Mouse (Mus musculus) erythroblast, embryonic 14.5 days (primary cell): ENCODE data around the gene Arfgef2. TPM values are rescaled to one million over a fixed set of nuclear protein-coding genes. Genes with fewer than 3 reads are reported as not detected.

Source experiments
- H3K27me3 ChIP-seq: 2 replicates; pipeline ENCODE4 v1.6.1; 2012; ENCODE audit warnings: inconsistent platforms; ENCODE audit not compliant: control insufficient read depth
- H3K36me3 ChIP-seq: 2 replicates; pipeline ENCODE4 v1.6.1; 2012; ENCODE audit warnings: mild to moderate bottlenecking, inconsistent platforms; ENCODE audit not compliant: control insufficient read depth
- H3K4me1 ChIP-seq: 2 replicates; pipeline ENCODE4 v1.6.1; 2012; ENCODE audit warnings: inconsistent platforms; ENCODE audit not compliant: control insufficient read depth
- H3K4me3 ChIP-seq: replicated peaks from 2 replicates; pipeline ENCODE3; 2012; ENCODE audit warnings: moderate library complexity, mild to moderate bottlenecking, inconsistent platforms
- H3K9me3 ChIP-seq: 2 replicates; pipeline ENCODE4 v1.6.1; 2012; ENCODE audit warnings: low read length, inconsistent platforms, mixed read lengths; ENCODE audit not compliant: control insufficient read depth
- GATA1 ChIP-seq: IDR thresholded peaks from 2 replicates; pipeline ENCODE4 v1.6.1; 2012; ENCODE audit warnings: low read length, inconsistent platforms, mixed read lengths
- TAL1 ChIP-seq: IDR thresholded peaks from 3 replicates; pipeline ENCODE4 v1.6.1; 2012; ENCODE audit warnings: low read length, inconsistent platforms, mixed read lengths
- polyA plus RNA-seq: library from polyadenylated mRNA; stranded (reverse); fragments of >175 nt; gene quantifications from 2 replicates; pipeline ENCODE4 v1.2.3, GENCODE M21; 2012

Arfgef2 gene
- polyA plus RNA-seq = 0.34 and 0.48 TPM in 2 replicates

DNA sequence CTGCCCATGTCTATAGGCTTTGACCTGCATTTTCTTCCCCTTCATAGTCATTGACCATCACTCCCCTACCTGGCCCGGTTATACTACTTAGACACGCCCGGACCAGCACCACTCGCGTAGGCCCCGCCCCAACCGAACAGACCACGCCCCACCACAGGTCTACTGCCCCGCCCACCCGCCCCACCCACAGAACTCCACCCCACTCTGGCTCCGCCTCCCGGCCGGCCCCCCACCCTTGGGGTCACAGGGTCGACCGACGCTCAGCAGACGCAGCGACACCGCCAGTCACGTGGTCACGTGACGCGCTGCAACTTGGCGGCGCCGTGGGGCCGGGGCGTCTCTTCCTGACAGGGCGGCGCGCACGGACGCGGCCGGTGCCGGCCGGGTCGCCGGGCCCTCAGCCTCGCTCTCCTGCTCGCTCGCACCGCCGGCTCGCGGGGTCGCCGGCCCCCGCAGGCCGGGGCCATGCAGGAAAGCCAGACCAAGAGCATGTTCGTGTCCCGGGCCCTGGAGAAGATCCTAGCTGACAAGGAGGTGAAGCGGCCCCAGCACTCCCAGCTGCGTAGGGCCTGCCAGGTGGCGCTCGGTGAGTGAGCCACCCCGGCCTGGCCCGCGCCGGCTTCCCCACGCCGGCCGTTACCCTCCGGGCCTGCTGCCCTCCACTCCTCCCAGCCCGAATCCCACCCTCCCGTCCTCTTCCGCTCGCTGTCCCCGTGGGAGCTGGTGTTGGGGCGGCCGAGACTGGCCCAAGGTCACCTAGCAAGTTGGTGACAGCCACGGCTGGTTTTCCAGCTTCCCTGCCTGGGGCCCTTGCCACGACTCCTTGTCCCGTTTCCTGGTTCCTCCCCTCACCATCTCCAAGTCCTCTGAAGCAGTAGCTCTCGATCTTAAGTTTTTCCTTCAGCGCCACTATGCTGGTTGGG lies at the start of gene Arfgef2:
Gene Arfgef2, plus strand, starts transcription at position 339 of the 923 bp plus-strand sequence.
- H3K36me3 ChIP-seq = peaks cover 5% of the 10 kb centered on the region; the same call in 1 of the 2 replicates
- H3K27me3 ChIP-seq = peaks cover 6% of the 10 kb centered on the region
- TF ChIP-seq TAL1 (no peak), GATA1 (no peak)
- H3K4me1 ChIP-seq = peaks cover 47% of the 10 kb centered on the region
- peak within 1 kb of the TSS; percentile 99 for H3K4me3 ChIP-seq
- no peaks in the 10 kb centered on the region for H3K9me3 ChIP-seq

- Histone ChIP-seq H3K27me3 (peaks cover 15% of the 10 kb centered on the region), H3K9me3 (no peaks in the 10 kb centered on the region), H3K36me3 (no peaks in the 10 kb centered on the region), H3K4me1 (no peaks in the 10 kb centered on the region; the same call in 1 of the 2 replicates), H3K4me3 (no peak overlapping the region)
- TF ChIP-seq TAL1 = no peak
- no peak for TF ChIP-seq GATA1
Measured at GRCm38 (mm10) chr2:166757969-166758368, 47.4 kb upstream of the Arfgef2 start.

DNA sequence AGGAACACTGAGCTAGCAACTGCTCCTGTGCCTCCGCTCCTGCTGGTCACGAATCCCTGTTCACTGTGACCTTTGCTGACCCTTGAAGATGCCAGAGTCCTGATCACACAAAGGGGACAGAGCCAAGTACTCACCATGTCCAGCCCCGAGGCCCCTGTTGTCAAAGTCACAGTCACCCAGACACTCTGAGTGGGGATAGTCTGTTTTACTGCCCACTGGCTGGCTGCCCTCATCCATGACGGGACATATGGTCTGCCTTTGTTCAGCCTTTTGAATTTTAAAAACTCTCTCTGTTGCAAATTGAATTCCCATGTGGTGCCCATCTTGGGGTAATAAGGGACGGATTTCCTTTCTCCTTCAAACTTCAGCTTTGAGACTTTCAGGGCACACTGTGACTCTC lies 41.3 kb upstream of the Arfgef2 start:
- no peak overlapping the region for H3K4me3 ChIP-seq
- no peak for TF ChIP-seq GATA1
- no peak for TF ChIP-seq TAL1
- H3K36me3 ChIP-seq = no peaks in the 10 kb centered on the region
- H3K4me1 ChIP-seq = no peaks in the 10 kb centered on the region
- peaks cover 2% of the 10 kb centered on the region; the same call in 1 of the 2 replicates for H3K27me3 ChIP-seq
- no peaks in the 10 kb centered on the region for H3K9me3 ChIP-seq

GRCm38 (mm10) chr2:166767591-166767990 lies 37.8 kb upstream of the Arfgef2 start:
- Histone ChIP-seq H3K36me3 (no peaks in the 10 kb centered on the region), H3K27me3 (peaks cover 2% of the 10 kb centered on the region; the same call in 1 of the 2 replicates), H3K4me3 (no peak overlapping the region), H3K4me1 (no peaks in the 10 kb centered on the region), H3K9me3 (no peaks in the 10 kb centered on the region)
- TF ChIP-seq TAL1 (no peak), GATA1 (no peak)

DNA sequence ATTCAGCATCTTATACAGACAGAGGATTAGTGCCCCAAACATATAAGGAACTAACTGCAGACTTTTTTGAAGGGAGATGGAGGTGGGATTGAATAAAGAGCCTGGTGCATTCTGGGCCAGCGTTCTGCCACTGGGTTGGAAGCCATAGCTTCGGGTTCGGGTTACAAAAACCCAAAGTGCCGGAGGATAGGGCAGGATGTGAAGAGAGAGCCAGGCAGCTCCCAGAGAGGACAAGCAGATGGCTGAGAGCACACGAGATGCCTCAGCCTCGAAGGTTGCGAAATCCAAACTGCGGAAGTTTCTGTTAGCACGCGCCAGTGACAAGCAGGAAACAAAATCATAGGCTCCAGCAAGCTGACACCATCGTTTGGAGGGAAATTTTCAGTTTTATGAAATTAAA lies 34.0 kb upstream of the Arfgef2 start:
- Histone ChIP-seq H3K27me3 (no peaks in the 10 kb centered on the region), H3K36me3 (no peaks in the 10 kb centered on the region), H3K4me3 (no peak overlapping the region), H3K4me1 (no peaks in the 10 kb centered on the region), H3K9me3 (no peaks in the 10 kb centered on the region)
- TF ChIP-seq GATA1 (no peak), TAL1 (no peak)

- TF ChIP-seq GATA1 (no peak), TAL1 (no peak)
- H3K4me1 ChIP-seq = no peaks in the 10 kb centered on the region; the same call in 1 of the 2 replicates
- no peaks in the 10 kb centered on the region for H3K9me3 ChIP-seq
- H3K27me3 ChIP-seq = no peaks in the 10 kb centered on the region
- no peaks in the 10 kb centered on the region for H3K36me3 ChIP-seq
- H3K4me3 ChIP-seq = no peak overlapping the region
Measured at GRCm38 (mm10) chr2:166773587-166773986, 31.8 kb upstream of the Arfgef2 start.

DNA sequence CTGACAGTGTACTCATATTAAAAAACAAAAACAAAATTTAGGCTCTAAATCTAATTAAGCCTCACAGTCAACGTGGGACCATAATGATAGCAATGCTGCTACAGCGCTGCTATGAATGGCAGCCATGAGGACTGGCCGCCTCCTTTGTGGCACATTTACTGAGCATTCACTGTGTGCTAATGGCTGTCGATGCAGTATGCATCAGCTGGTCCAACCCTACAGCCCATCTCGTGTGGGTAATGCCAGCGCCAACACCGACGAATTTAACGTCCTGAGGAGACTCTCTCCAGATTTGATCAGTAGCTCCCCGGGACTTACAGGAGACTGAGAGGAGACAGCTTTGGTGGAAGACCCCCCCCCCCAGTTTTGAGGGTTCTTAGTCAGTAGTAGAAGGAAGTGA lies 31.1 kb upstream of the Arfgef2 start:
- TF ChIP-seq GATA1 (no peak), TAL1 (no peak)

DNA sequence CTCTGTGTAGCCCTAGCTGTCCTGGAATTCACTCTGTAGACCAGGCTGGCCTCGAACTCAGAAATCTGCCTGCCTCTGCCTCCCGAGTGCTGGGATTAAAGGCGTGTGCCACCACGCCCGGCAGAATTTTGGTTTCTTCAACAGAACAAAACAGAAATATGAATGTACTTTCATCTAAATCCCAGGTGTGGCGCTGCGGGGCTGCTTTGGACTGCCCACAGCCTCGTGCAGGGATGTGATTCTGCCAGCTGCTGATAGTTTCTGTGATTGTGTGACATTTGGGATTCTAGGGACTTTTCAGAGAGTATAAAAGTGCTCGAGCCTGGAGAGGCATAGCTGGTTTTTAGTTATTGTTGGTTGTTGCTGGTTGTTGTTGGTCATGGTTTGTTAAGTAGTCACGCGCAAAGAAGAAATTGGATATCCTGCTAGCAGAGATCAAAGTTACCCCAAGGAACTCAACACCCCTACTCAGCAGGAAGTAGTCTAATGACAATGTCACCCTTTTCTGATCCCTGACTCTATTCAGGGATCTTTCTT lies 30.0 kb upstream of the Arfgef2 start:
- Histone ChIP-seq H3K27me3 (no peaks in the 10 kb centered on the region), H3K36me3 (no peaks in the 10 kb centered on the region), H3K4me3 (no peak overlapping the region), H3K9me3 (no peaks in the 10 kb centered on the region), H3K4me1 (no peaks in the 10 kb centered on the region; the same call in 1 of the 2 replicates)
- TF ChIP-seq GATA1 = no peak
- no peak for TF ChIP-seq TAL1

More for the DNA sequence above, 31.1 kb upstream of the Arfgef2 start:
- Histone ChIP-seq H3K4me3 (no peak overlapping the region), H3K4me1 (no peaks in the 10 kb centered on the region; the same call in 1 of the 2 replicates), H3K36me3 (no peaks in the 10 kb centered on the region), H3K27me3 (no peaks in the 10 kb centered on the region), H3K9me3 (no peaks in the 10 kb centered on the region)

- no peaks in the 10 kb centered on the region for H3K36me3 ChIP-seq
- H3K9me3 ChIP-seq = no peaks in the 10 kb centered on the region
- no peak overlapping the region for H3K4me3 ChIP-seq
- TF ChIP-seq GATA1 (no peak), TAL1 (no peak)
- H3K27me3 ChIP-seq = no peaks in the 10 kb centered on the region
- H3K4me1 ChIP-seq = peaks cover 2% of the 10 kb centered on the region
Measured at GRCm38 (mm10) chr2:166776272-166776671, 29.1 kb upstream of the Arfgef2 start.
